Mouse (Mus musculus): ENCODE measurements around the gene Sfrp5. TPM values are rescaled to one million over a fixed set of nuclear protein-coding genes. Genes with fewer than 3 reads are reported as not detected.

Gene Sfrp5
- 1.8 and 2.4 TPM in 2 replicates for polyA plus RNA-seq (2015; fragmentation: Nextera tagmentation; extraction: Ambion mirVana)

DNA sequence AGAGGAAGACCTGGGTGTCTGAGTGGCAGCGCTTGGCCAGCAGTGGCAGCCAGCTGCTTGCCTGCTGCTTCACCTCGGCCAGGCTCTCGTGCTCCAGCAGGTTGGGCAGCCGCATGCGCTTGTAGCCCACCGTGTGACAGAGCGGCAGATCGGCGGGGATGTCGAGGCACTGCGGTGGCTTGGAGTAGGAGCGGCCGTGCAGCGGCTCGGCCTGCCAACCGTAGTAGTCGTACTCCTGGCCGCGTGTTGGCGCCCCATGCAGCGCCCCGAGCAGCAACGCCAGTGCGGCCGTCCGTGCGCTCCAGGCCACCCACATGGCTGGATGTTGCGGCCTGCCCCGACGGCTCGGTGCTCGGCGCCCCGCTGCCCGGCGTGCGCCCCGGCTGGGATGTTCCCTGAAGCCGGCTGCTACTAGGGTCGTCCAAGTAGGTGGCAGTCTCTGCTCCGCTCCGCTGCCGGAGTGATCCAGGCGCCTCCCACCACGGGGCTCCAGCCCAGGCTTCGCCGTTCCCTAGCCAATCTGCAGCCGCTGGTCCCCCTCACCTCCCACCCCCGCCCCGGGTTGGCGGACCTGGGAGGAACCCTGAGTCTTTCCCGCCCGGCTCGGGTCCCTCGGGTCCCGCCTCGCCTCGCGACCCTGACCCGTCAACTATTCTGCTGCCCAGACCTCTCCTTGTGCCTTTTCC is at the start of gene Sfrp5:
Sfrp5 (minus strand) TSS at position 557 of the 686 bp plus-strand sequence.
- peaks cover 24% of the 10 kb centered on the region for H3K4me1 ChIP-seq
- peak within 1 kb of the TSS; percentile 61 for H3K4me2 ChIP-seq (replicated peaks)
- 0 out of 2 replicates have a peak, but pooled peaks cover 4% of the 10 kb centered on the region for H3K9me3 ChIP-seq
- H3K27me3 ChIP-seq = peaks cover 88% of the 10 kb centered on the region
- no peaks in the 10 kb centered on the region for H3K36me3 ChIP-seq
- peak within 1 kb of the TSS; percentile 43; the same call in 1 of the 2 replicates for H3K9ac ChIP-seq
- H3K4me3 ChIP-seq = peak within 1 kb of the TSS; percentile 39
- no peak for ATAC-seq (ENCODE audit: low FRiP score, low read depth)
- no peak within 1 kb of the TSS for H3K27ac ChIP-seq
- 1% methylated on average over 59 of the region's 60 CpGs for WGBS

DNA sequence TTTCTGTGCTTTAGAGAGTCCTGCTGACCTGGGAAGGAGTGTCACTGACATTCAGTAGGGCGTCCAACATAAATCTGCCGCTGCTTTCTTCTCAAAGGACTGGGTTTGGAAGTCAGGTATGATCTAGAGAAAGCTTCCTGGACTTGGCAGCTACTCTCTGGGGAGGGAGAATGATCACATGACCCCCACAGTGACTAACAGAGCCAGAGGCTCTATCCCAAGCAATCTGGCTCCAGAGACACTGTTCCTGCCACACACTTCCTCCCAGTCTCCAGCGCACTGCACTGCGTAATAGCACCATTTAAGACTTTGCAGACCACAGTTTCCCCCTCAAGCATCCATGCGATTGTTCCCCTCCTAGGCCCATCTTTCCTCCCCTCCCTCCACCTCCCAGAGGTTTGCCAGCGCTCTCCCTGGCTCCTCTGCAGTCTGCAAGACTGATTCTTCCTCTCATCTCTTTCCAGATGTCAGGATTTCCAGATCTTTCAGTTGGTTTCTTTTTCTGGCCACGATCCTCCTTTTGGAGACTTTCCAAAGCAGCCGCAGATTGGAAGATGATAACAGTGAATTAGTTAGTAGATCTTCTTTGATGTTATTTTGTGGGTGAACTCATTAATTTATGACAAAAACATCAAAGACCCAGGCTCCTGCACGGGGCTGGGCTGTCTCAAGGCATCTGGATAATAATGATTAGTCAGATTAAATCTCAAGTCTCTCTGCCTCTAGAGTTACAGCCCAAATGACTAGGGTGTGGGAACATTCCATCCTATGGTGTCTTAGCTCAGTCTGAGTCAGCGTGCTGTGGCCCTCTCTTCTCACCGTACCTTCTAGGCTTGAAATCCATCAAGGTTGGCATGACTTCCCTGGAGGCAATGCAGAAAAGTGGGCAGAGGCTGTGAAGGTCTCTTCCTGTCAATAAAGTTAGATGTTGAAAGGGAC is 48.2 kb upstream of the Sfrp5 start:
- Histone ChIP-seq H3K4me1 (no peaks in the 10 kb centered on the region; the same call in 1 of the 2 replicates), H3K27me3 (peaks cover 41% of the 10 kb centered on the region), H3K4me2 (replicated peaks) (no peak overlapping the region), H3K36me3 (no peaks in the 10 kb centered on the region), H3K9me3 (no peaks in the 10 kb centered on the region), H3K9ac (no peak overlapping the region), H3K4me3 (no peak overlapping the region), H3K27ac (no peak overlapping the region)
- ATAC-seq (ENCODE audit: low FRiP score, low read depth) = no peak
- WGBS = 56% methylated on average over 11 of the region's 11 CpGs

DNA sequence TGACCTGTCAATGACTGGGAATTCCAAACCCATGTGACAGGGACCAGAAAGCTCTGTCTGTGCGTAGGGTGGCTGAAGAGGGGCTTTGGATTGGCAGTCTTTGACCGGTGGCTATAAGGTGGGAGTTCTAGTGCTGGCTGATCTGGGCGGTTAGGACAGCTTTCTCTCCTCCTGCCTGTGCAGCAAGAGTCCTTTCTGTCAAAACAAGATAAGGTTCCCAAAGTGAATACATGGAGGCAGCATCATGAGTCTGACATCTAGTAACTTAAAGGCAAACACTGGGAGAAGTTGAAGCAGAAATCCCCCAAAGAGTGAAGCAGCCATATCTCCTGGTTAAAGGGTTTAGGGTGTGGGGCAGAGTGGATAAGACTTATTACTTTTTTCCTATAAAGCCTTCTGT is 45.5 kb upstream of the Sfrp5 start, which contains the start of gene Golga7b:
Golga7b (plus strand) TSS at position 56 of the 400 bp plus-strand sequence.
- Histone ChIP-seq H3K36me3 (no peaks in the 10 kb centered on the region), H3K4me3 (no peak within 1 kb of the TSS), H3K4me1 (no peaks in the 10 kb centered on the region), H3K9ac (no peak within 1 kb of the TSS), H3K9me3 (no peaks in the 10 kb centered on the region), H3K27me3 (peaks cover 18% of the 10 kb centered on the region; the same call in 1 of the 2 replicates), H3K27ac (no peak within 1 kb of the TSS), H3K4me2 (replicated peaks) (no peak within 1 kb of the TSS)
- WGBS = 78% methylated on average over 3 of the region's 3 CpGs
- ATAC-seq (ENCODE audit: low FRiP score, low read depth) = no peak

DNA sequence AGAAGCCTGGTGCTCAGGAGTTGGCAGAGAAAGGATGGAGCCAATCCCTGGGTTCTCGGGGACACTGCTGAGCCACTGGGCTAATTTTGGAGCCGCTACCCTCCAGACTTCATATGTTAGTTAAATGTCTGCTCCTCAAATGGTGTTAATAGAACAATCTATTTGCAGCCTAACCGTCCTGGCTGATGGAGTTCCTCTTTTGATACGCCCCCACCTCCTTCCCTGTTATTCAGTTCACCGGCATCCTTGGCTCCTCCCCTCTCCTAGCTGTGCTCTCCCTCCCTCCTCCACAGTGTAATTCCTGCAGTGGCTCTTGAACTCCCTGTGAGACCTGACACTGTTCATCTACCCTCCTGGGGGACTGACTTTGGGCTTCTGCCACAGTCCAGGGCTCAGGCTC is 44.6 kb upstream of the Sfrp5 start:
- H3K4me2 ChIP-seq (replicated peaks) = no peak overlapping the region
- no peak overlapping the region for H3K9ac ChIP-seq
- no peaks in the 10 kb centered on the region for H3K4me1 ChIP-seq
- H3K36me3 ChIP-seq = no peaks in the 10 kb centered on the region
- no peaks in the 10 kb centered on the region for H3K9me3 ChIP-seq
- 55% methylated on average over 5 of the region's 5 CpGs for WGBS
- no peak overlapping the region for H3K4me3 ChIP-seq
- H3K27ac ChIP-seq = no peak overlapping the region
- ATAC-seq (ENCODE audit: low FRiP score, low read depth) = no peak
- peaks cover 15% of the 10 kb centered on the region; the same call in 1 of the 2 replicates for H3K27me3 ChIP-seq

DNA sequence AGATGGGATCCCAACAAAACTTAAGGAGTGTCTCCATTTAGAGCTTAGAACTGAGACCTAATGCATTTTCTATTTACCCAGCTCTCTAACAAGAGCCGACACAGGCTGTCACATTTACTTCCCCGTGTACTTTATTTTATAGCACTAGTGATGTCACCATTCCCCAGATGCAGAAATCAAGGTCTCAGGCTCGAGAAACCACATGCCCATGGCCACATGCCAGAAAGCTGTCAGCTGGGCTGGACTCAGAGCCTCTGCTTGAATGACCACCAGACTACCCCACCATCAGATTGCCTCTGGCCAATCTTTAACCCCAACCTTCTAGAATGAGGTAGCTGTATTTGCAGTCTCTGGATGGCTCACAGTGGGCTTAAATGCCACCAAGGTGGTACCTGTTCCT is 41.3 kb upstream of the Sfrp5 start:
- Histone ChIP-seq H3K36me3 (no peaks in the 10 kb centered on the region), H3K9ac (no peak overlapping the region), H3K27me3 (peaks cover 20% of the 10 kb centered on the region), H3K4me1 (0 out of 2 replicates have a peak, but pooled peaks cover 5% of the 10 kb centered on the region), H3K4me2 (replicated peaks) (no peak overlapping the region), H3K9me3 (no peaks in the 10 kb centered on the region), H3K4me3 (no peak overlapping the region), H3K27ac (no peak overlapping the region)
- WGBS = 51% methylated on average over 3 of the region's 3 CpGs
- no peak for ATAC-seq (ENCODE audit: low FRiP score, low read depth)

DNA sequence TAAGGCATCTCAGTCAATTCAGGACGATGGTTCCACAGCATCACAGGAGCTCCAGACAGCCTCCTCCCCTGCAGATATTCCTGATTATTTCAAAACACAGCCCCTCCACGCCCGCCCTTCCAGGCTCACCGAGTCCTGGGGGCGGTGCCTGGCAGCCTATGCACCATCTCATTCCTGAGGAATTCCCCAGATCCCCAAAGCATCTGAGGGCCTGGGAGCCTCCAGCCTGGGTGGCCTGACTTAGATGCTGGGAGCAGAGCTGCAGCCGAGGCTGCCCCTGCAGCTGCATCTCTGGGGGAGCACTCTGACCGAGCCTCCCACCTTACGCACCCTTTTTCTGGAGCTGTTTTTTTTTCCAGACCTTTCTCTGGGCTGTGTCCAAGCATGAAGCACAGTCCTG is 38.8 kb upstream of the Sfrp5 start:
- Histone ChIP-seq H3K27ac (no peak overlapping the region), H3K36me3 (no peaks in the 10 kb centered on the region), H3K27me3 (peaks cover 12% of the 10 kb centered on the region), H3K4me2 (replicated peaks) (no peak overlapping the region), H3K9ac (no peak overlapping the region), H3K4me1 (0 out of 2 replicates have a peak, but pooled peaks cover 5% of the 10 kb centered on the region), H3K9me3 (no peaks in the 10 kb centered on the region), H3K4me3 (no peak overlapping the region)
- WGBS = 50% methylated on average over 8 of the region's 8 CpGs
- no peak for ATAC-seq (ENCODE audit: low FRiP score, low read depth)

DNA sequence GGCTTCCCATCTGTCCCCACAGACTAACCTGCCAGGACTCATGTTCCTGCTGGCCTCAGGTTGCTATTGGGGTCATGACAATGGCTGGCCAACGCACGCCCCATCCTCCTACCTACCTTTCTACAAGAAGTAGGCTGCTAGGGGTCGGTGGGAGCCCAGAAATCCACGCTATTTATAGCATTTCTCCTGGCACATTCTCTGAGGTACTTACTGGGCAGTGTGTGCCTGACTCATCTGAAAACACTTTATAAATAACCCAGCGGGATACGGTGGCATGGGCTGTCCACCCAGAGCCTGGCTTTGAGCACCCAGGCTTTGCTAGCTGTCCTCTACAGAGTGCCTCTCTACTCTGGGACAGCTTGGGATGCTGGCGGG is 36.3 kb upstream of the Sfrp5 start:
- no peak for ATAC-seq (ENCODE audit: low FRiP score, low read depth)
- H3K36me3 ChIP-seq = no peaks in the 10 kb centered on the region
- peaks cover 12% of the 10 kb centered on the region for H3K27me3 ChIP-seq
- H3K9ac ChIP-seq = no peak overlapping the region
- H3K9me3 ChIP-seq = no peaks in the 10 kb centered on the region
- 0 out of 2 replicates have a peak, but pooled peaks cover 5% of the 10 kb centered on the region for H3K4me1 ChIP-seq
- no peak overlapping the region for H3K4me3 ChIP-seq
- H3K27ac ChIP-seq = no peak overlapping the region
- no peak overlapping the region for H3K4me2 ChIP-seq (replicated peaks)
- WGBS = 62% methylated on average over 7 of the region's 7 CpGs

DNA sequence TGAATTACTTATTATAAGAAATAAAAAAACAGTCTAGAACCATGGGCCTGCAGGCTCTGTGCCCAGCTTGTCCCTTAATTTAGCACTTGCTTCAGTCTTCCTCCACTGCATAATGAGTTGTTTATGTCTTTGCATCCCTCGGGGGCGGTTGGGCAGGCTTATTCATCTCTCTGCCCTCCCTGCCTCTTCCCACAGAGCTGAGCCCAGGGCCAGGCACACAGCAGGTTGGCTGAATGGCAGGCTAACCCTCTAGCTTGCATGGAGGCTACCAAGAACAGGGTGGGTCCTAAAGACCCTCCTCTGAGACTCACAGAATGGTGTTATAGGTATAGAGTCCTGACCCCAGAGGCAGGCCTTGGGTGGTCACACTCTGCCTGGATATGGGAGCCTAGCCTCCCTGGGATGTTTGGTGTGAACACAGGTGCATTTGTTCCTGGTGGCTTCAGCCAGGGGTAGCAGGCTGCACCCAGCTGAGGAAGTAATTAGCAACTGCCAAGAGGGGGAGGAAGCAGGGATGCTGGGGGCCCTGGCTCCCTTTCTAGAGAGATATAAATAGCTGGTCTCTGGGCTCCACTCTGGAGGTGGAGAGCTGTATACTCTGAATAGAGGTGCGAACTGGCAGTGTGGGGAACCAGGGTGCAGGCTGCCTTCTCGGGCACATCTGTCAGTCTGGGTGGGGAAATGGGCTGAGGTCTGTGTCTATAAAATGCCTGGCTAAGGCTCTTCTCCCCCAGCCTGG is 35.7 kb upstream of the Sfrp5 start:
- no peaks in the 10 kb centered on the region for H3K36me3 ChIP-seq
- H3K27ac ChIP-seq = no peak overlapping the region
- H3K4me1 ChIP-seq = 0 out of 2 replicates have a peak, but pooled peaks cover 5% of the 10 kb centered on the region
- 8% methylated on average over 4 of the region's 4 CpGs for WGBS
- no peaks in the 10 kb centered on the region for H3K9me3 ChIP-seq
- no peak for ATAC-seq (ENCODE audit: low FRiP score, low read depth)
- peaks cover 12% of the 10 kb centered on the region for H3K27me3 ChIP-seq
- no peak overlapping the region for H3K4me3 ChIP-seq
- H3K4me2 ChIP-seq (replicated peaks) = no peak overlapping the region
- H3K9ac ChIP-seq = no peak overlapping the region

DNA sequence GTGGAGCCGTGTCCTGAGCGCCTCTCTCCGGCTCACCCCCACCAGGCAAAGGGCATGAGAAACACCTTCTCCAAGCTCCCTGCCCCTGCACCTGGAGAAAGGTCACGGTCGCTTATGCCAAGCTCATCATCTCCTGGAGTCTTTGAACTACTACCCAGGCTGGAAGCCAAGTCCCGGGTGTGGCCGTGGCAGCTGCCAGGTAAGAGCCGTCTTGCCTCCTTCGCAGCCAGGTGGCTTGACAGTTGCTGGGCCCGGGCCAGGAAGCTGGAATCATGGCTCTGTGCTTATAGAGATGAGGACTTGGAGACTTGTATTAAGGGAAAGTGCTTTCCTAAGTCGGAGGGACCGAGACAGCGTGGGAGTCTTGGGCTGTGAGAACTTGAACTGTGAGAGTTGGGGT is 28.9 kb upstream of the Sfrp5 start:
- H3K36me3 ChIP-seq = no peaks in the 10 kb centered on the region
- no peaks in the 10 kb centered on the region for H3K4me1 ChIP-seq
- no peak for ATAC-seq (ENCODE audit: low FRiP score, low read depth)
- H3K4me3 ChIP-seq = no peak overlapping the region
- no peaks in the 10 kb centered on the region for H3K9me3 ChIP-seq
- no peak overlapping the region for H3K4me2 ChIP-seq (replicated peaks)
- H3K9ac ChIP-seq = no peak overlapping the region
- H3K27ac ChIP-seq = no peak overlapping the region
- 84% methylated on average over 13 of the region's 13 CpGs for WGBS
- H3K27me3 ChIP-seq = no peaks in the 10 kb centered on the region; the same call in 1 of the 2 replicates

DNA sequence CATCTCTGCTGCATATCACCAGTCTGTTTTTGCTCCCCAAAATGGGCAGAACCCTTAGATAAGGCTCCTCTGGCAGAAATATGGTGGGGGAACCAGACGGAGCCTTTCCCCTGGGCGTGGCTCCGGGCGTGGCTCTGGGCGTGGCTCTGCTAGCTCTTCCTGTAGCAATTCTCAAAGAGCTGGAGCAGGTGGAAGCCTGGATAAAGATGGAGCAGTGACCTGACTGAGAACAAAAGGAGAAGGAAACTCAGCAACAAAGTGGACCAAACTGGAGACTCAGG is 28.2 kb upstream of the Sfrp5 start:
- H3K9ac ChIP-seq = no peak overlapping the region
- no peaks in the 10 kb centered on the region; the same call in 1 of the 2 replicates for H3K27me3 ChIP-seq
- WGBS = 77% methylated on average over 5 of the region's 5 CpGs
- H3K36me3 ChIP-seq = no peaks in the 10 kb centered on the region
- no peaks in the 10 kb centered on the region for H3K9me3 ChIP-seq
- no peak overlapping the region for H3K4me3 ChIP-seq
- no peaks in the 10 kb centered on the region for H3K4me1 ChIP-seq
- no peak overlapping the region for H3K4me2 ChIP-seq (replicated peaks)
- no peak overlapping the region for H3K27ac ChIP-seq
- ATAC-seq (ENCODE audit: low FRiP score, low read depth) = no peak

DNA sequence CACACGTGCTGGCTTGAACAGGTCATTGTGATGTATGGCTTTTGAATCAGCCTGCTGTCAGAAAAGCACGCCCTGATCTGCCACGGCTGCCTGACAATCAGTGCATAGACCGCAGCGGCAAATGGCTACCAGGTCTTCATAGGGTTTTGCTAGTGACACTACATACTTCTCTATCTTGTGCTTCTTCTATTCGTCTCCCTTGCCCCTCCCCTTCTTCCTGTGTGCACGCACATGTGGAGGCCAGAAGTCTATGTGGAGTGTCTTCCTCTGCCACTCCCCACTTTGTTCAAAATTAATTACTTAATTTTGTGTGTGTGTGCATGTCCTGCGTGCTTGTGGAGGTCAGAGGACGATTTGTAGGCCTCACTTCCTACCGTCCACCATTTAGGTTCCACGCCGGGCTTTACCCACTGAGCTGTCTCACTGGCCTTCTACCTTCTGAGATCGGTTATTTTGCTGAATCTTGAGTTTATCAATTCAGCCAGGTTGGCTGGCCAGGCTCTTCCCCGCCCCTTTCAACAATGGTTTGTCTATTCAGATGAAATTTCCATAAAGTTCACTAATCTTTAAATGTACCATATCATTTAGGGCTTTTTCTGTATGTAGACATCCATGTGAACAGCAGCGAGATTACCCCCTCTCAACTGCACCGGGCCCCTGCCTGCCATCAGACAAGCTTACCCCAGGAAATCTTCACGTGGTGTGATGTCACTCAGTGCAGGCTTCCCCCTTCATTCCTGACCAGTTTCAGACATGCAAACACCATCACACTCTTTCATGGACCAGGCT is 27.6 kb upstream of the Sfrp5 start:
- no peaks in the 10 kb centered on the region; the same call in 1 of the 2 replicates for H3K27me3 ChIP-seq
- WGBS = 79% methylated on average over 17 of the region's 17 CpGs
- H3K4me1 ChIP-seq = no peaks in the 10 kb centered on the region
- ATAC-seq (ENCODE audit: low FRiP score, low read depth) = no peak
- no peak overlapping the region for H3K27ac ChIP-seq
- no peak overlapping the region for H3K4me3 ChIP-seq
- H3K4me2 ChIP-seq (replicated peaks) = no peak overlapping the region
- no peaks in the 10 kb centered on the region for H3K9me3 ChIP-seq
- H3K9ac ChIP-seq = no peak overlapping the region
- H3K36me3 ChIP-seq = no peaks in the 10 kb centered on the region

Measured in limb, embryonic 13.5 days (tissue).